Mouse (Mus musculus) liver, embryonic 13.5 days (tissue): ENCODE measurements around the gene Nedd4. TPM values are rescaled to one million over a fixed set of nuclear protein-coding genes. Genes with fewer than 3 reads are reported as not detected.

ENCODE experiments used
- ATAC-seq: fragments of 200-750 bp; cut with Nextera tagmentation; 2 replicates; pipeline ENCODE4 v1.8.0; 2017; ENCODE audit warnings: low read depth, mild to moderate bottlenecking, moderate number of reproducible peaks, moderate library complexity
- DNase-seq: peaks from one replicate; pipeline ENCODE4 v3.0.0; 2022
- H3K27ac ChIP-seq: fragments of 300-500 bp; sonication (generic); 2 replicates; pipeline ENCODE4 v1.5.1; 2015; ENCODE audit warnings: moderate library complexity, mild to moderate bottlenecking, inconsistent platforms
- H3K27me3 ChIP-seq: fragments of 300-500 bp; sonication (generic); 2 replicates; pipeline ENCODE4 v1.6.1; 2015; ENCODE audit warnings: mild to moderate bottlenecking, inconsistent platforms
- H3K36me3 ChIP-seq: fragments of 300-500 bp; sonication (generic); 2 replicates; pipeline ENCODE4 v1.6.1; 2015; ENCODE audit warnings: mild to moderate bottlenecking, inconsistent platforms
- H3K4me1 ChIP-seq: fragments of 300-500 bp; sonication (generic); replicated peaks from 2 replicates; pipeline ENCODE4 v1.6.1; 2015; ENCODE audit warnings: inconsistent platforms
- H3K4me2 ChIP-seq: fragments of 300-500 bp; sonication (generic); 2 replicates; pipeline ENCODE4 v1.6.1; 2015; ENCODE audit warnings: inconsistent platforms, mild to moderate bottlenecking, moderate library complexity
- H3K4me3 ChIP-seq: fragments of 300-500 bp; sonication (generic); replicated peaks from 2 replicates; pipeline ENCODE4 v1.5.1; 2015; ENCODE audit warnings: mild to moderate bottlenecking, inconsistent platforms
- H3K9ac ChIP-seq: fragments of 300-500 bp; sonication (generic); 2 replicates; pipeline ENCODE4 v1.6.1; 2015; ENCODE audit warnings: mild to moderate bottlenecking, inconsistent platforms
- H3K9me3 ChIP-seq: fragments of 300-500 bp; sonication (generic); replicated peaks from 2 replicates; pipeline ENCODE4 v1.6.1; 2016; ENCODE audit warnings: inconsistent platforms
- WGBS: fragments of 180-500 bp; shearing (Covaris S2); methylation state at CpG from one replicate; pipeline ENCODE4 v1.1.7; 2015; ENCODE audit not compliant: insufficient replicate concordance; 5-methylcytosine and 5-hydroxymethylcytosine counted together
- polyA plus RNA-seq: library from polyadenylated mRNA; unstranded; fragments of >200 nt; fragmentation: Nextera tagmentation; extraction: Ambion mirVana; gene quantifications from 2 replicates; pipeline ENCODE4 v1.2.1, GENCODE M21; 2015

The Nedd4 gene
- polyA plus RNA-seq, 1 experiment from 2014 or later, result 114 TPM

GRCm38 (mm10) chr9:72763050-72763718 lies 101.0 kb downstream of the Nedd4 start:
- Histone ChIP-seq H3K9ac (no peak overlapping the region), H3K36me3 (no peaks in the 10 kb centered on the region), H3K4me1 (peaks cover 7% of the 10 kb centered on the region; the same call in 1 of the 2 replicates), H3K4me3 (no peak overlapping the region), H3K4me2 (no peak overlapping the region), H3K9me3 (no peaks in the 10 kb centered on the region), H3K27me3 (no peaks in the 10 kb centered on the region), H3K27ac (no peak overlapping the region)
- ATAC-seq (no peak), DNase-seq (no peak)
- WGBS, result 30% methylated on average over 3 of the region's 3 CpGs

DNA sequence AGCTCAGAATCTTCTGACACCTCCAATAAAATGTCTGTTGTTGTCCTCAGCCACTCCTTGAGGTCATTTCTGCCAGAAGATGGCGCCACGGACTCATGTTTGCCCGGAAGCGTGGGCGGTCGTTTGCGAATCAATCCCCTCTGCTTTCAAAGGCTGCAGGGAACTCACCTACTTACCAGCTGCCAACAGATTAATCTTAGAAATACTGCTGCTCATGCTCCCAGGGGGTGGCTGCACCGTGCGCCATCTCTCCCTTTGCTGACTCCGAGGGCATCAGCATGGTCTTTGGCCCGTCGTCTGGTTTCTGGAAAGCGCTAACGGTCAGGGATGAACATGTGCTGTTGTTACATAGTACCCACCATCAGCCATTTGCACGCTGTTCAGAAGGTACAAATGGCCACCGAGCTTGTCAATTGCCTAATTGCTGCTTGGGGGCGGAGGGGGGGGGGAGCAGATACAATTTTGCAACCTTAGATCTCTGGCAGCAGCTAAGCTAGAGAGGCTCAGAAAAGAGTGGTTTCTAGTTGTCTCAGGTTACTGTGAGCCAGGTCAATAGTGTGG lies 104.7 kb downstream of the Nedd4 start:
- Histone ChIP-seq H3K4me1 (peaks cover 7% of the 10 kb centered on the region; the same call in 1 of the 2 replicates), H3K36me3 (no peaks in the 10 kb centered on the region), H3K9ac (peak overlapping the region; percentile 36; the same call in 1 of the 2 replicates), H3K4me3 (peak overlapping the region; percentile 45), H3K4me2 (peak overlapping the region; percentile 67), H3K9me3 (no peaks in the 10 kb centered on the region), H3K27me3 (no peaks in the 10 kb centered on the region), H3K27ac (no peak overlapping the region)
- ATAC-seq (peak; percentile 26; the same call in 1 of the 2 replicates), DNase-seq (peak; percentile 53)
- WGBS, result 2% methylated on average over 17 of the region's 17 CpGs

DNA sequence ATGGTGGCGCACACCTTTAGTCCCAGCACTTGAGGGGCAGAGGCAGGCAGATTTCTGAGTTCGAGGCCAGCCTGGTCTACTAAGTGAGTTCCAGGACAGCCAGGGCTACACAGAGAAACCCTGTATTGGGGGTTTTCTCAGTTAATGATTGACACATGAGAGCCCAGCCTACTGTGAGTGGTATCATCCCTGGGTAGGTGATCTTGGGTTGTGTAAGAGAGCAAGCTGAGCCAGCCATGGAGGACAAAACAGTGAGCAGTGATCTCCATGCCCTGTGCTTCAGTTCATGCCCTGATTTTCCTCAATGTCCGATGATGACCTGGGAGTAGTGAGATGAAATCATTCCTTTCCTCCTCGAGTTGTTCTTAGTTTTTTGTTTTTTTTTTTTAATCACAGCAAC lies 112.9 kb downstream of the Nedd4 start:
- H3K9ac ChIP-seq, result no peak overlapping the region
- no peaks in the 10 kb centered on the region for H3K9me3 ChIP-seq
- no peak overlapping the region for H3K4me2 ChIP-seq
- no peaks in the 10 kb centered on the region for H3K27me3 ChIP-seq
- no peak for DNase-seq
- H3K4me3 ChIP-seq, result no peak overlapping the region
- no peak for ATAC-seq
- 62% methylated on average over 4 of the region's 4 CpGs for WGBS
- no peak overlapping the region for H3K27ac ChIP-seq
- H3K36me3 ChIP-seq, result no peaks in the 10 kb centered on the region
- 0 out of 2 replicates have a peak, but pooled peaks cover 6% of the 10 kb centered on the region for H3K4me1 ChIP-seq

- H3K36me3 ChIP-seq, result no peaks in the 10 kb centered on the region
- no peaks in the 10 kb centered on the region for H3K27me3 ChIP-seq
- no peak for DNase-seq
- no peak overlapping the region for H3K4me3 ChIP-seq
- WGBS, result 58% methylated on average over 11 of the region's 11 CpGs
- peaks cover 12% of the 10 kb centered on the region; the same call in 1 of the 2 replicates for H3K4me1 ChIP-seq
- no peak overlapping the region for H3K27ac ChIP-seq
- no peak overlapping the region for H3K9ac ChIP-seq
- no peaks in the 10 kb centered on the region for H3K9me3 ChIP-seq
- no peak for ATAC-seq
- no peak overlapping the region for H3K4me2 ChIP-seq
Observed at GRCm38 (mm10) chr9:72779004-72779403, 116.9 kb downstream of the Nedd4 start.

- H3K27ac ChIP-seq, result no peak overlapping the region
- WGBS, result 24% methylated on average over 4 of the region's 4 CpGs
- ATAC-seq (no peak), DNase-seq (no peak)
- H3K9ac ChIP-seq, result no peak overlapping the region
- H3K4me1 ChIP-seq, result peaks cover 10% of the 10 kb centered on the region; the same call in 1 of the 2 replicates
- H3K36me3 ChIP-seq, result no peaks in the 10 kb centered on the region
- H3K27me3 ChIP-seq, result no peaks in the 10 kb centered on the region
- no peaks in the 10 kb centered on the region for H3K9me3 ChIP-seq
- H3K4me2 ChIP-seq, result no peak overlapping the region
- no peak overlapping the region for H3K4me3 ChIP-seq
Observed at GRCm38 (mm10) chr9:72779733-72780132, 117.6 kb downstream of the Nedd4 start.

DNA sequence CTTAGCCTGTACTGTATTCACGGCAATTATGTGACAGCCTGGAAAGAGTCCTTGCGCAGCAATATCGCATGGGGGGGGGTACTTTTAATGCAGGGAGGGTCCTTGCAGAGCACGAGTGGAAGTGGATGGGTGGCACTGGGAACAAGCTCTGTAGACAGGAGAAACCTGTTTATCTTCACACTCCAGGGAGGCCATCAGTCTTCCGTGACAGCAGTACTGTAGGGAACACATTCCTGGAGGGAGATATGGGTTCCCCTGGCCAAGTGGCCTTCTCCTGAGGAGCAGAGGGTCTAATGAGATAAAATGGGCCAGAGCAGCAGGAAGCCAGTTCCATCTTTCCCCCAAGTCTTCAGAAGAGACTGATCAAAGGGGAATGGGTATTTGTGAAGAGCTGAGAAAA lies 118.5 kb downstream of the Nedd4 start:
- Histone ChIP-seq H3K4me2 (no peak overlapping the region), H3K4me1 (peaks cover 10% of the 10 kb centered on the region; the same call in 1 of the 2 replicates), H3K9me3 (no peaks in the 10 kb centered on the region), H3K4me3 (no peak overlapping the region), H3K9ac (no peak overlapping the region), H3K27ac (no peak overlapping the region), H3K27me3 (no peaks in the 10 kb centered on the region), H3K36me3 (no peaks in the 10 kb centered on the region)
- ATAC-seq, result no peak
- no peak for DNase-seq
- WGBS, result 29% methylated on average over 5 of the region's 5 CpGs

GRCm38 (mm10) chr9:72781466-72781865 lies 119.3 kb downstream of the Nedd4 start:
- Histone ChIP-seq H3K4me2 (no peak overlapping the region), H3K9ac (no peak overlapping the region), H3K27me3 (no peaks in the 10 kb centered on the region), H3K4me1 (peaks cover 10% of the 10 kb centered on the region; the same call in 1 of the 2 replicates), H3K27ac (no peak overlapping the region), H3K4me3 (no peak overlapping the region), H3K9me3 (no peaks in the 10 kb centered on the region), H3K36me3 (no peaks in the 10 kb centered on the region)
- no peak for DNase-seq
- 21% methylated on average over 4 of the region's 4 CpGs for WGBS
- no peak for ATAC-seq

GRCm38 (mm10) chr9:72782121-72782520 lies 120.0 kb downstream of the Nedd4 start:
- Histone ChIP-seq H3K4me1 (peaks cover 10% of the 10 kb centered on the region; the same call in 1 of the 2 replicates), H3K27ac (no peak overlapping the region), H3K4me3 (no peak overlapping the region), H3K9me3 (no peaks in the 10 kb centered on the region), H3K36me3 (no peaks in the 10 kb centered on the region), H3K27me3 (no peaks in the 10 kb centered on the region), H3K9ac (no peak overlapping the region), H3K4me2 (no peak overlapping the region)
- 37% methylated on average over 8 of the region's 8 CpGs for WGBS
- ATAC-seq (no peak), DNase-seq (no peak)

DNA sequence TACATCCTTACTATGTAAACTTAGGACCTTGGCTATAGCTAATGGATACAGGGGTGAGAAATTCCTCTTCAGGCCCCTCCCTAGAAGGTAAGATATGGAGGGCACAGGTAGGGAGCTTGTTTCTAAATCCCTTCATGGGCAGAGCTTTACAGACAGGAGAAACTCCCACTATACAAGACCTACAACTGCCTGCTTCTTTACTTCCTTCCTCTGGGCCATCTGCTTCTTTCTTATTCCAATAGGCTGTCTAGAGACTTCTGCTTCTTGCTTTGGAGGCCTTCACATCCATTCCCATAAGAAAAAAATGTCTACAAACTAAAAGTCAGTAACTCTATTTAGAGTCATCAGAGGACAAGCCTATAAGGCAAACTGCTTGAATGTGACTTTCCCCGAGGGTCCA lies 125.6 kb downstream of the Nedd4 start:
- H3K4me1 ChIP-seq, result peaks cover 12% of the 10 kb centered on the region
- H3K9ac ChIP-seq, result no peak overlapping the region
- DNase-seq (no peak), ATAC-seq (no peak)
- H3K27me3 ChIP-seq, result no peaks in the 10 kb centered on the region
- H3K4me2 ChIP-seq, result no peak overlapping the region
- no peaks in the 10 kb centered on the region for H3K36me3 ChIP-seq
- H3K9me3 ChIP-seq, result no peaks in the 10 kb centered on the region
- no peak overlapping the region for H3K27ac ChIP-seq
- 67% methylated on average over 1 of the region's 1 CpGs for WGBS
- H3K4me3 ChIP-seq, result no peak overlapping the region

GRCm38 (mm10) chr9:72790530-72791212 lies 128.5 kb downstream of the Nedd4 start:
- ATAC-seq, result no peak
- no peaks in the 10 kb centered on the region for H3K36me3 ChIP-seq
- no peak overlapping the region for H3K27ac ChIP-seq
- no peaks in the 10 kb centered on the region for H3K27me3 ChIP-seq
- peak overlapping the region; percentile 59 for H3K4me2 ChIP-seq
- no peak overlapping the region; the same call in 1 of the 2 replicates for H3K4me3 ChIP-seq
- H3K9ac ChIP-seq, result no peak overlapping the region
- DNase-seq, result no peak
- 55% methylated on average over 14 of the region's 14 CpGs for whole genome bisulfite sequencing
- no peaks in the 10 kb centered on the region for H3K9me3 ChIP-seq
- H3K4me1 ChIP-seq, result peaks cover 12% of the 10 kb centered on the region

DNA sequence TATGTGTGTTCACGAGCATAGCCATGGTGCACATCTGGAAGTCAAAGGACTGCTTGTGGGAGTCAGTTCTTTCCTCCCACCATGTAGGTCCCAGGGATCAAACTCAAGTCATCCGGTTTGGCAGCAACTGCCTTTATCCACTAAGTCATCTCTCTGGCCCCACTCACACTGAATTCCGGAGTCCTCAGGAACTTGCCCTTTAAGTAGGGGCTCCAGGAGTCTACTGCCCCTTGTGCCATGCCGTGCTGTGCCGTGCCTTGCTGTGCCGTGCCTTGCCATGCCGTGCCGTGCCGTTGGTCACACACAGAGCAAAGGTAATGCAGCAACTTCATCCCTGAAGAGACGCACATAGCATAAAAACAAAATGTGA lies 129.1 kb downstream of the Nedd4 start:
- peaks cover 12% of the 10 kb centered on the region for H3K4me1 ChIP-seq
- H3K9me3 ChIP-seq, result no peaks in the 10 kb centered on the region
- peak overlapping the region; percentile 40 for H3K4me3 ChIP-seq
- no peak overlapping the region for H3K27ac ChIP-seq
- H3K36me3 ChIP-seq, result no peaks in the 10 kb centered on the region
- peak overlapping the region; percentile 59 for H3K4me2 ChIP-seq
- ATAC-seq (no peak), DNase-seq (no peak)
- no peaks in the 10 kb centered on the region for H3K27me3 ChIP-seq
- H3K9ac ChIP-seq, result peak overlapping the region; percentile 52; the same call in 1 of the 2 replicates
- WGBS, result 17% methylated on average over 10 of the region's 10 CpGs
